Mouse (Mus musculus) C2C12 (cell line): ENCODE measurements around the gene Gm49601.

ENCODE experiments used
- CTCF ChIP-seq: IDR thresholded peaks from one replicate; pipeline ENCODE4 v1.5.1; 2011; ENCODE audit not compliant: control insufficient read depth, insufficient read depth, insufficient read length
- MYOD1 ChIP-seq: IDR thresholded peaks from one replicate; pipeline ENCODE4 v1.6.1; 2011; ENCODE audit warnings: low read depth; ENCODE audit not compliant: control insufficient read depth, insufficient read length

GRCm38 (mm10) chr16:18642291-18642690 is 16.1 kb upstream of the Gm49601 start:
- TF ChIP-seq CTCF (no peak), MYOD1 (no peak)
